Mouse (Mus musculus) effector memory CD4-positive, alpha-beta T cell, adult 7 months (primary cell): ENCODE results near the gene D630003M21Rik. TPM values are rescaled to one million over a fixed set of nuclear protein-coding genes. Genes with fewer than 3 reads are reported as not detected.

Experiments used
- polyA plus RNA-seq: library from polyadenylated mRNA; unstranded; fragments of 100-300 nt; shearing (Covaris generic); gene quantifications from one replicate; pipeline ENCODE4 v1.2.1, GENCODE M21; 2017

Gene D630003M21Rik
- polyA plus RNA-seq, result 0.09 TPM

DNA sequence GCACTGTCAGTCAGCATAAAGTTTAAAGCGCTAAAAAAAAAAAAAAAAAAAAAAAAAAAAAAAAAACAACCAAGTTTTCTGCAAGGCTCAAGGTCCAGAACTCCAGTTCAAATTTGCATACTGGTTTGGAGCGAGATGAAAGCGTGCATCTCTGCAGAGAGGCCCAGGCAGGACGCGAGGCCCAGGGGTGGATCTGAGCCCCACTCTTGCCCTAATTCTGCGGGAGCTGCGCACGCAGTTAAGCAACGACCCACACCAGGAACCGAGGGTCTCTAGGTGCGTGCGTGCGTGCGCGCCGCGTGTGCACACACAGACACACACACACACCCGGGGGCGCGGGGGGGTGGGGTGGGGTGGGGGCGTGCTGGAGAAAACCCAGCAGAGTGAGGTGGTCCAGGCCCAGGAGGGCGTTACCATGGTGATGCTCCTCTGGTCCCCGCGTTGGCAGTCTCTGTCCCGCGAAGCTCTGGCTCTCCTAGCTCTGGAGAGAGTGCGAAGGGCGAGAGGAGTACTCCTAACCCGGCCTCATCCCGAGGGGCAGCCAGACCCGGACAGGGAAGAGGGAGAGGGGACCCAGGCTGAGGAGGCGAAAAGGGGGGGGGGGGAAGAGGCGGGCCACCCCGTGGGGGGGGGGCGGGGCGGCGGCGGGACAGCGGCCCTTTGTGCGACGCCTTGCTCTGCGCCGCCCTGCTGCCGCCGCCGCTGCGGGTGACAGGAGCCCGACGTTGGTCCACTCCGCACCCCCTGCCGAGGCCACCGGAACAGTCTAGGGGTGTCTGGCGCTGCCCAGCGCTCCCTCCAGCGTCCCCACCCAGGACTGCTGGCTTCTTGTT lies at the start of gene D630003M21Rik:
Gene D630003M21Rik (minus strand): TSS at position 553 of the 833 bp plus-strand sequence.

DNA sequence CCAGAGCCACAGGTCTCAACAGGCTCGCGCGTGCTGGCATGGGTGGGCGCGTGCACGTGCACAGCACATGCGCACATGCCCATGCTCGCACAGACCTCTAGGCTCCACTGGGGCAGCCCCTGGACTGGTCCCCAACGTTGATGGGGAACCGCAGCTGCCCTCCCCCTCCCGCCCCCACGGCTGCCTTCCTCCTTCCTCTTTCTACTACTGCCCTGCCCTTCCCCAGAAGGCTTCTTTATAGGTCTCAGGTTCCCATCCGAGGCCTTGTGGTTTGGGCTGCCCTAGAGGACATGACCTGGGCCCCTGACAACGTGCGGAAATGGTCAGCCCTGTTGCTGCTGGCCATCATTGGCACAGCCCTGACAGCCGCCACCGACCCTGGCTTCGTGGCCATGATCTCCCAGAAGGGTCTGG lies 29.0 kb upstream of the D630003M21Rik start, which contains the start of gene Bpi:
Gene Bpi (plus strand): TSS at position 90 of the 414 bp plus-strand sequence.

DNA sequence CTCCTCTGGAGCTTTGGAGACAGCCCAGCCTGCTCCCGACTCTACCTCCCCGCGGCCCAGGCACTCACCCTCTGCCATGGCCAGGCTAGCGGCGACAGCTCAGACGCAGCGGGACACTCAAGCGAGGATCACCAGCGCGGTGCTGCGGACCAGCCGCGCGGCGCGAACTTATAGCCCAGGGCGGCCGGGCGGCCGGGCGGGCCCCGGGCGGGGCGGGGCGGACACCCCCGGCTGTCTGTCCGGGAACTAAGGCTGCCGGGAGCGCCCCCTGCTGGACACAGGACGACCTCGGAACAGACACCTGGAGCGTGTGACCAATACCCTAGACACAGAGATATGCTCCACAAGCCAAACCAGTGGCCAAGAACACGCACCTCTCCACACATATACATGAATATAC lies 82.8 kb downstream of the D630003M21Rik start, which contains the start of gene Tgm2:
Gene Tgm2 (minus strand): TSS at position 214 of the 400 bp plus-strand sequence.

Other genes starting within 250 kb of the D630003M21Rik start
- gene Tti1, start 200.8 kb downstream of the D630003M21Rik start, polyA plus RNA-seq, result 15.3 TPM
- gene Rprd1b, start 200.7 kb downstream of the D630003M21Rik start, polyA plus RNA-seq, result 33.8 TPM
- 0.79 TPM for gene Tgm2, start 82.8 kb downstream of the D630003M21Rik start, polyA plus RNA-seq
- not detected for gene Bpi, start 28.9 kb upstream of the D630003M21Rik start, polyA plus RNA-seq
- 0.96 TPM for gene Lbp, start 77.3 kb upstream of the D630003M21Rik start, polyA plus RNA-seq
- not detected for gene Snhg11, start 146.4 kb upstream of the D630003M21Rik start, polyA plus RNA-seq
- 44.5 TPM for gene Ralgapb, start 180.6 kb upstream of the D630003M21Rik start, polyA plus RNA-seq